Mouse (Mus musculus) activated CD4-positive, CD25-positive, alpha-beta regulatory T cell (primary cell): ENCODE data around the gene Bag2. TPM values are rescaled to one million over a fixed set of nuclear protein-coding genes. Genes with fewer than 3 reads are reported as not detected.

ENCODE experiments used
- polyA plus RNA-seq, 2 experiments: library from polyadenylated mRNA; unstranded; fragments of 100-300 nt; shearing (Covaris generic); gene quantifications; one replicate each; pipeline ENCODE4 v1.2.1; 2017

Gene Bag2
- 1 to 10 TPM; 3.0 to 3.8 TPM for polyA plus RNA-seq

GRCm38 (mm10) chr1:33757491-33758041 lies at the start of gene Bag2:
Gene Bag2 (minus strand): TSS chr1:33757795.

GRCm38 (mm10) chr1:33719733-33720225 lies 37.8 kb downstream of the Bag2 start, which contains the start of gene Rab23:
Gene Rab23 (plus strand): TSS chr1:33719887.

Other genes with a start within 250 kb of the Bag2 start
- gene Prim2, start 88.0 kb downstream of the Bag2 start, polyA plus RNA-seq = 10 to 100 TPM; 13.5 to 14.5 TPM
- gene Rab23, start 37.9 kb downstream of the Bag2 start, polyA plus RNA-seq = 10 to 100 TPM in 1 of 2 experiments, 1 to 10 TPM in 1; 4.7 to 10.8 TPM
- 10 to 100 TPM; 27.7 to 34.0 TPM for gene Zfp451, start 56.8 kb upstream of the Bag2 start, polyA plus RNA-seq
- gene Bend6, start 150.0 kb upstream of the Bag2 start, polyA plus RNA-seq = 1 to 10 TPM; 2.4 to 4.3 TPM
- gene Dst, start 150.4 kb upstream of the Bag2 start, polyA plus RNA-seq = 10 to 100 TPM in 1 of 2 experiments, 1 to 10 TPM in 1; 7.5 to 15.8 TPM